8 mouse cellular contexts compared by ENCODE assay signal in genomic region chr8:48109856-48110780, GRCm38 (mm10). TPM values are rescaled to one million over a fixed set of nuclear protein-coding genes. Genes with fewer than 3 reads are reported as not detected.
A peak's percentile ranks its signal among the peaks of the same experiment; 100 is the strongest.
DNase-seq lines count a peak whose midpoint lies in the region; ATAC-seq and TF ChIP-seq lines count a peak whose summit lies in the region.

No protein-coding gene starts in this region.

- peaks cover 3% of the 10 kb centered on the region; the same call in 1 of the 2 replicates for H3K9me3 ChIP-seq in embryonic facial prominence, embryonic 10.5 days
- H3K9me3 ChIP-seq in kidney, embryonic 14.5 days (ENCODE audit: control insufficient read depth, low read length), result 0 out of 2 replicates have a peak, but pooled peaks cover under 1% of the 10 kb centered on the region

- H3K4me3 ChIP-seq in embryonic facial prominence, embryonic 10.5 days, result peak overlapping the region; percentile 84
- peak overlapping the region; percentile 67 for H3K4me3 ChIP-seq in kidney, embryonic 14.5 days (ENCODE audit: low read length)
- H3K4me3 ChIP-seq in liver, adult 2 months (ENCODE audit: insufficient read depth, low read depth, low read length), result peak overlapping the region; percentile 90
- peak overlapping the region; percentile 42 for H3K4me3 ChIP-seq in myocyte

- peaks cover 20% of the 10 kb centered on the region for H3K4me1 ChIP-seq in embryonic facial prominence, embryonic 10.5 days
- H3K4me1 ChIP-seq in kidney, embryonic 14.5 days (ENCODE audit: control insufficient read depth, insufficient read depth, low read length), result peaks cover 9% of the 10 kb centered on the region; the same call in 1 of the 2 replicates
- no peaks in the 10 kb centered on the region for H3K4me1 ChIP-seq in liver, adult 2 months (ENCODE audit: control insufficient read depth, insufficient read depth, low read length)

- DNase-seq in urinary bladder, adult 18-20 months (ENCODE audit: low spot score in 2 of 2), result peak; percentile 24 to 61
- DNase-seq in urinary bladder, postnatal 10 days (ENCODE audit: low spot score), result no peak
- DNase-seq in embryonic facial prominence, embryonic 10.5 days (ENCODE audit: low spot score), result peak; percentile 87
- DNase-seq in heart, adult 9 months (ENCODE audit: low spot score in 2 of 2), result peak; percentile 14 to 35
- no peak for DNase-seq in liver, adult 2 months (ENCODE audit: extremely low read depth, low read depth, low spot score)
- peak; percentile 48 to 71 for DNase-seq in spleen, postnatal 4 days (ENCODE audit: low spot score in 2 of 2)

- no peak for TF ChIP-seq POLR2A in liver, adult 2 months (IDR thresholded peaks at IDR 0.05; ENCODE audit: extremely low read depth, insufficient read depth, low read length)
- TF ChIP-seq POLR2A in myocyte (IDR thresholded peaks at IDR 0.05; ENCODE audit: insufficient read length, low read depth), result peak; percentile 57

- H3ac ChIP-seq in myocyte (ENCODE audit: control insufficient read depth, insufficient read length), result peak overlapping the region; percentile 83

- peak overlapping the region; percentile 97 for H3K27ac ChIP-seq in embryonic facial prominence, embryonic 10.5 days (replicated peaks)
- peak overlapping the region; percentile 81 for H3K27ac ChIP-seq in kidney, embryonic 14.5 days (ENCODE audit: low read depth, low read length)
- H3K27ac ChIP-seq in liver, adult 2 months (replicated peaks; ENCODE audit: insufficient read depth, low read depth, low read length), result no peak overlapping the region

- peaks cover 30% of the 10 kb centered on the region for H3K36me3 ChIP-seq in embryonic facial prominence, embryonic 10.5 days (replicated peaks)
- H3K36me3 ChIP-seq in kidney, embryonic 14.5 days (ENCODE audit: control insufficient read depth, insufficient read depth, low read length), result peaks cover 8% of the 10 kb centered on the region
- no peaks in the 10 kb centered on the region for H3K36me3 ChIP-seq in liver, adult 2 months (ENCODE audit: control insufficient read depth, insufficient read depth, low read length)
- no peaks in the 10 kb centered on the region for H3K36me3 ChIP-seq in myocyte (ENCODE audit: control insufficient read depth, insufficient read depth)

- peak; percentile 96 for ATAC-seq in kidney, embryonic 14.5 days (ENCODE audit: low FRiP score, low TSS enrichment)

- H3K79me2 ChIP-seq in liver, adult 2 months (ENCODE audit: control insufficient read depth, insufficient read depth, low read length), result no peaks in the 10 kb centered on the region
- no peaks in the 10 kb centered on the region for H3K79me2 ChIP-seq in myocyte (ENCODE audit: control insufficient read depth, insufficient read depth)

- H3K27me3 ChIP-seq in embryonic facial prominence, embryonic 10.5 days (replicated peaks; ENCODE audit: low read depth, poor library complexity, severe bottlenecking), result no peaks in the 10 kb centered on the region
- H3K27me3 ChIP-seq in kidney, embryonic 14.5 days (ENCODE audit: control insufficient read depth, insufficient read depth, low read length), result no peaks in the 10 kb centered on the region
- no peaks in the 10 kb centered on the region for H3K27me3 ChIP-seq in liver, adult 2 months (ENCODE audit: control insufficient read depth, insufficient read depth, low read length)
- no peaks in the 10 kb centered on the region for H3K27me3 ChIP-seq in myocyte (ENCODE audit: control insufficient read depth, insufficient read depth, insufficient read length)

- under 1% methylated on average over 61 of the region's 61 CpGs for WGBS in embryonic facial prominence, embryonic 10.5 days
- WGBS in kidney, embryonic 14.5 days, result under 1% methylated on average over 42 of the region's 61 CpGs
- WGBS in liver, adult 2 months, result under 1% methylated on average over 60 of the region's 61 CpGs

- peak overlapping the region; percentile 64 for H3K4me2 ChIP-seq in kidney, embryonic 14.5 days (replicated peaks; ENCODE audit: low read depth, low read length)
- H3K4me2 ChIP-seq in myocyte (ENCODE audit: low read depth), result peak overlapping the region; percentile 80

- no peak for TF ChIP-seq CTCF in liver, adult 2 months (IDR thresholded peaks at IDR 0.05; ENCODE audit: low read depth, low read length)

- peak overlapping the region; percentile 81 for H3K9ac ChIP-seq in kidney, embryonic 14.5 days (ENCODE audit: low read depth, low read length)
- peak overlapping the region; percentile 71 for H3K9ac ChIP-seq in liver, adult 2 months (ENCODE audit: low read depth, low read length)

TF ChIP-seq in myocyte, 11 proteins besides CTCF, POLR2A, EP300 and RAD21:
- TF ChIP-seq E2F4 (IDR thresholded peaks at IDR 0.05; ENCODE audit: insufficient read depth) (no peak), MYOG (IDR thresholded peaks at IDR 0.05; ENCODE audit: control insufficient read depth in 1 of 3, insufficient read depth in 1 of 3, insufficient read length in 2 of 3, low read depth in 2 of 3) (peak in 1 of 3 experiments; percentile 5), SRF (IDR thresholded peaks at IDR 0.05; ENCODE audit: control insufficient read depth, insufficient read length, low read depth) (no peak), MAX (IDR thresholded peaks at IDR 0.05; ENCODE audit: low read depth) (no peak), USF1 (IDR thresholded peaks at IDR 0.05; ENCODE audit: low read depth) (peak; percentile 47), POLR2AphosphoS2 (IDR thresholded peaks at IDR 0.05; ENCODE audit: insufficient read length, low read depth) (no peak), TCF3 (IDR thresholded peaks at IDR 0.05; ENCODE audit: insufficient read length, low read depth) (no peak), TCF12 (IDR thresholded peaks at IDR 0.05; ENCODE audit: insufficient read depth, poor library complexity, severe bottlenecking) (no peak), MYOD1 (IDR thresholded peaks at IDR 0.05; ENCODE audit: control insufficient read depth in 1 of 3, insufficient read length in 2 of 3, low read depth in 2 of 3) (peak in 1 of 3 experiments; percentile 30)

RNA-seq across cellular contexts. Expression of gene Dctd, which starts 11.2 kb away (rescaled TPM):
- polyA plus RNA-seq in embryonic facial prominence, embryonic 10.5 days (2016; fragmentation: Nextera tagmentation; extraction: Ambion mirVana), result 57.0 and 58.7 TPM in 2 replicates
- 43.1 and 46.3 TPM in 2 replicates for polyA plus RNA-seq in kidney, embryonic 14.5 days (2014; fragmentation: Nextera tagmentation; extraction: Ambion mirVana)
- total RNA-seq in liver, adult 2 months (2014; rRNA removed), result 0.09 and 0.54 TPM in 2 replicates
- 0.20 and 0.35 TPM in 2 replicates for polyA plus RNA-seq in liver, adult 2 months (2012; rRNA removed)
- polyA plus RNA-seq in myocyte (2012; fragmentation: generic; extraction: Trizol), result 7.1 TPM

Comparison
In these comparisons a context has a peak if more than half of its experiments do, and no peak if none do; other contexts are left out.
1. DNase-seq: peak in urinary bladder, adult 18-20 months (2 of 2), embryonic facial prominence, embryonic 10.5 days (single experiment), heart, adult 9 months (2 of 2) and spleen, postnatal 4 days (2 of 2); none in urinary bladder, postnatal 10 days (single experiment) and liver, adult 2 months (single experiment).
2. Peak in every context shown above with its lines, with median percentiles within 50 percentile points of each other: H3K4me3 ChIP-seq.